Mouse (Mus musculus): ENCODE results near the gene Clcn2. TPM values are rescaled to one million over a fixed set of nuclear protein-coding genes. Genes with fewer than 3 reads are reported as not detected.
A peak's percentile ranks its signal among the peaks of the same experiment; 100 is the strongest.

The Clcn2 gene
- total and polyA plus RNA-seq, 2 experiments from 2014 or later: 1.4 to 16.9 TPM

GRCm38 (mm10) chr16:20710810-20711209 lies 6.7 kb downstream of the Clcn2 start:
- WGBS: 74% methylated on average over 4 of the region's 4 CpGs

GRCm38 (mm10) chr16:20710370-20710769 lies 7.2 kb downstream of the Clcn2 start:
- no peak for ATAC-seq (ENCODE audit: insufficient read depth, low read depth)
- Histone ChIP-seq H3K4me1 (ENCODE audit: control insufficient read depth, insufficient read depth) (0 out of 2 replicates have a peak, but pooled peaks cover 6% of the 10 kb centered on the region), H3K27me3 (ENCODE audit: control insufficient read depth, insufficient read depth, low read length) (no peaks in the 10 kb centered on the region), H3K4me3 (ENCODE audit: low read depth, low read length) (no peak overlapping the region), H3K36me3 (replicated peaks; ENCODE audit: control insufficient read depth, insufficient read depth, low read length) (no peaks in the 10 kb centered on the region; the same call in 1 of the 2 replicates), H3K27ac (ENCODE audit: low read depth) (no peak overlapping the region), H3K9me3 (replicated peaks; ENCODE audit: control insufficient read depth, low read length) (no peaks in the 10 kb centered on the region), H3K4me2 (ENCODE audit: low read depth, low read length) (no peak overlapping the region), H3K9ac (replicated peaks; ENCODE audit: low read depth, low read length) (no peak overlapping the region)
- no peak for DNase-seq (ENCODE audit: low spot score)
- WGBS: 91% methylated on average over 11 of the region's 11 CpGs
- TF ChIP-seq CTCF (IDR thresholded peaks at IDR 0.05; ENCODE audit: low read depth) (no peak), EP300 (IDR thresholded peaks at IDR 0.05; ENCODE audit: low read depth) (no peak)

More at GRCm38 (mm10) chr16:20710810-20711209, 6.7 kb downstream of the Clcn2 start:
- H3K27me3 ChIP-seq (ENCODE audit: control insufficient read depth, insufficient read depth, low read length): no peaks in the 10 kb centered on the region
- H3K9me3 ChIP-seq (replicated peaks; ENCODE audit: control insufficient read depth, low read length): no peaks in the 10 kb centered on the region
- H3K9ac ChIP-seq (replicated peaks; ENCODE audit: low read depth, low read length): no peak overlapping the region
- ATAC-seq (ENCODE audit: insufficient read depth, low read depth) (no peak), DNase-seq (ENCODE audit: low spot score) (no peak)
- no peaks in the 10 kb centered on the region; the same call in 1 of the 2 replicates for H3K36me3 ChIP-seq (replicated peaks; ENCODE audit: control insufficient read depth, insufficient read depth, low read length)
- no peak overlapping the region for H3K4me2 ChIP-seq (ENCODE audit: low read depth, low read length)
- no peak overlapping the region for H3K4me3 ChIP-seq (ENCODE audit: low read depth, low read length)
- 0 out of 2 replicates have a peak, but pooled peaks cover 9% of the 10 kb centered on the region for H3K4me1 ChIP-seq (ENCODE audit: control insufficient read depth, insufficient read depth)
- TF ChIP-seq CTCF (IDR thresholded peaks at IDR 0.05; ENCODE audit: low read depth): no peak
- TF ChIP-seq EP300 (IDR thresholded peaks at IDR 0.05; ENCODE audit: low read depth): no peak
- H3K27ac ChIP-seq (ENCODE audit: low read depth): no peak overlapping the region

- Histone ChIP-seq H3K9me3 (replicated peaks; ENCODE audit: control insufficient read depth, low read length) (no peaks in the 10 kb centered on the region), H3K27ac (ENCODE audit: low read depth) (no peak overlapping the region), H3K4me1 (ENCODE audit: control insufficient read depth, insufficient read depth) (no peaks in the 10 kb centered on the region), H3K4me2 (ENCODE audit: low read depth, low read length) (no peak overlapping the region), H3K27me3 (ENCODE audit: control insufficient read depth, insufficient read depth, low read length) (no peaks in the 10 kb centered on the region), H3K9ac (replicated peaks; ENCODE audit: low read depth, low read length) (no peak overlapping the region), H3K36me3 (replicated peaks; ENCODE audit: control insufficient read depth, insufficient read depth, low read length) (no peaks in the 10 kb centered on the region; the same call in 1 of the 2 replicates), H3K4me3 (ENCODE audit: low read depth, low read length) (no peak overlapping the region)
- WGBS: 77% methylated on average over 19 of the region's 19 CpGs
- no peak for ATAC-seq (ENCODE audit: insufficient read depth, low read depth)
- peak; percentile 57 for TF ChIP-seq CTCF (IDR thresholded peaks at IDR 0.05; ENCODE audit: low read depth)
- no peak for TF ChIP-seq EP300 (IDR thresholded peaks at IDR 0.05; ENCODE audit: low read depth)
- no peak for DNase-seq (ENCODE audit: low spot score)
Measured at GRCm38 (mm10) chr16:20708939-20709734, 8.4 kb downstream of the Clcn2 start.

- H3K9me3 ChIP-seq (replicated peaks; ENCODE audit: control insufficient read depth, low read length): no peaks in the 10 kb centered on the region
- peaks cover 2% of the 10 kb centered on the region; the same call in 1 of the 2 replicates for H3K36me3 ChIP-seq (replicated peaks; ENCODE audit: control insufficient read depth, insufficient read depth, low read length)
- no peak overlapping the region for H3K9ac ChIP-seq (replicated peaks; ENCODE audit: low read depth, low read length)
- no peak for TF ChIP-seq EP300 (IDR thresholded peaks at IDR 0.05; ENCODE audit: low read depth)
- no peak for TF ChIP-seq CTCF (IDR thresholded peaks at IDR 0.05; ENCODE audit: low read depth)
- no peak overlapping the region for H3K4me3 ChIP-seq (ENCODE audit: low read depth, low read length)
- no peak overlapping the region for H3K27ac ChIP-seq (ENCODE audit: low read depth)
- H3K4me2 ChIP-seq (ENCODE audit: low read depth, low read length): no peak overlapping the region
- H3K27me3 ChIP-seq (ENCODE audit: control insufficient read depth, insufficient read depth, low read length): no peaks in the 10 kb centered on the region
- no peaks in the 10 kb centered on the region for H3K4me1 ChIP-seq (ENCODE audit: control insufficient read depth, insufficient read depth)
- 89% methylated on average over 21 of the region's 21 CpGs for WGBS
- DNase-seq (ENCODE audit: low spot score): no peak
- no peak for ATAC-seq (ENCODE audit: insufficient read depth, low read depth)
Measured at GRCm38 (mm10) chr16:20708220-20708938, 9.2 kb downstream of the Clcn2 start.

- Histone ChIP-seq H3K4me2 (ENCODE audit: low read depth, low read length) (no peak overlapping the region), H3K36me3 (replicated peaks; ENCODE audit: control insufficient read depth, insufficient read depth, low read length) (0 out of 2 replicates have a peak, but pooled peaks cover 5% of the 10 kb centered on the region), H3K9me3 (replicated peaks; ENCODE audit: control insufficient read depth, low read length) (no peaks in the 10 kb centered on the region), H3K27me3 (ENCODE audit: control insufficient read depth, insufficient read depth, low read length) (no peaks in the 10 kb centered on the region), H3K27ac (ENCODE audit: low read depth) (no peak overlapping the region), H3K4me3 (ENCODE audit: low read depth, low read length) (no peak overlapping the region), H3K4me1 (ENCODE audit: control insufficient read depth, insufficient read depth) (0 out of 2 replicates have a peak, but pooled peaks cover 3% of the 10 kb centered on the region), H3K9ac (replicated peaks; ENCODE audit: low read depth, low read length) (no peak overlapping the region)
- 82% methylated on average over 2 of the region's 2 CpGs for WGBS
- ATAC-seq (ENCODE audit: insufficient read depth, low read depth) (no peak), DNase-seq (ENCODE audit: low spot score) (no peak)
- TF ChIP-seq EP300 (IDR thresholded peaks at IDR 0.05; ENCODE audit: low read depth) (no peak), CTCF (IDR thresholded peaks at IDR 0.05; ENCODE audit: low read depth) (no peak)
Measured at GRCm38 (mm10) chr16:20706407-20707055, 11.0 kb downstream of the Clcn2 start.
